Mouse (Mus musculus) gastrocnemius, adult 2 months (tissue): ENCODE measurements around the gene Ltb4r1. TPM values are rescaled to one million over a fixed set of nuclear protein-coding genes. Genes with fewer than 3 reads are reported as not detected.
"Not testable (repeated sequence)": the region's sequence is repeated elsewhere in the genome, so short reads cannot be mapped to it uniquely, and the experiment has no call there.

ENCODE experiments used
- DNase-seq: peaks from one replicate; pipeline ENCODE4 v3.0.0; 2022
- H3K27ac ChIP-seq: fragments of 200-600 bp; 2 replicates; pipeline ENCODE4 v1.8.1; 2022; ENCODE audit warnings: mild to moderate bottlenecking
- H3K4me3 ChIP-seq: fragments of 200-600 bp; 2 replicates; pipeline ENCODE4 v1.8.1; 2022; ENCODE audit warnings: mild to moderate bottlenecking, moderate library complexity
- CTCF ChIP-seq: fragments of 200-600 bp; IDR thresholded peaks from 2 replicates; pipeline ENCODE4 v1.8.1; 2022; ENCODE audit warnings: antibody characterized with exemption, mild to moderate bottlenecking, moderate library complexity
- intact Hi-C: fragments of 180-260 bp; cut with DNase I; formaldehyde crosslinking; loops from one replicate; pipeline ENCODE4 v1.15.1; 2025
- total RNA-seq, 2 experiments: library from RNA; stranded (reverse); gene quantifications; 2 replicates each; pipeline ENCODE4 v1.2.3; 2021

Gene Ltb4r1
- total RNA-seq, 2 experiments from 2014 or later: 0.18 TPM; not detected in 1

DNA sequence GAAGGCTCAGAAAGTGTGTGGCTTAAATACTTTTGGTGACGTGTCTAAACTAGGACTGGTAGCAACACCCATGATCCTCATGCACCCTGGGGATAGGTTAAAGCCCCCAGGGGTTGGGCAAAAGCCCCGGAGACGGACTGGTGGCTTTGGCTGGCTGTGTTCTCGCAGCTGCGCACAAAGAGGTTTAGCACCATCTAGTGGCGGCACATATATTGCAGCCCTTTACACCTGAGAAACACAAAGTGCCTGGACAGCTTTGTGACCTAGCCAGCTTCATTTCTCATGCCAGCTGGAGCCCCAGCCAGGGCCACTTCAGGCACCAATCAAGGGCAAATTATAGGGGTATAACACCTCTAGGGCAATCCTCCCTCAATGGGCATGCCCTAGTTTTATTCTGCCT lies 5.6 kb upstream of the Ltb4r1 start:
- peak; percentile 86 for DNase-seq
- TF ChIP-seq CTCF: peak; percentile 83
- H3K27ac ChIP-seq: peak overlapping the region; percentile 35
- peak overlapping the region; percentile 70 for H3K4me3 ChIP-seq
- intact Hi-C loops: not testable (repeated sequence)

DNA sequence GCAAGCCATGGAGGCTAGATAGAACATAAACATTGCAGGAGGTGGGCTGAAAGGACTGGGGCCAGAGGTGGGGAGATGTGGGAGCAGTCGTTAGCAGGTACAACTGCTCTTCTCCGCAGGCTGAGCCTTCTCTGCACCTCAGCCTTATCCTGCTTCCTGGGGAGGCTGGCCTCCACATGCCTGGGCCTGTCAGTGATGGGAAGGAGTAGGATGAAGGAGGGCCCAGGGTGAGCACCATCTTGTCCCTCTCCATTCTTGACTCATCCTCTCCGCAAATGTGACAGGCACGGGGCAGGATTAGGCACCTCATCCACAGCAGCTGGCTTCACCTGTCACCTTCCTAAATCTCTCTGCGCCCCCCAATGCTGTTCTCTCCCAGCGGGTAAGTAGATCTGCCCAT lies 4.6 kb upstream of the Ltb4r1 start, which contains the start of gene Ltb4r2:
TSS of gene Ltb4r2 (plus strand) at position 266 of the 400 bp plus-strand sequence.
- no peak for DNase-seq
- H3K27ac ChIP-seq: peak within 1 kb of the TSS; percentile 79
- no peak for TF ChIP-seq CTCF
- peak within 1 kb of the TSS; percentile 82 for H3K4me3 ChIP-seq
- intact Hi-C loops: no loop called here

DNA sequence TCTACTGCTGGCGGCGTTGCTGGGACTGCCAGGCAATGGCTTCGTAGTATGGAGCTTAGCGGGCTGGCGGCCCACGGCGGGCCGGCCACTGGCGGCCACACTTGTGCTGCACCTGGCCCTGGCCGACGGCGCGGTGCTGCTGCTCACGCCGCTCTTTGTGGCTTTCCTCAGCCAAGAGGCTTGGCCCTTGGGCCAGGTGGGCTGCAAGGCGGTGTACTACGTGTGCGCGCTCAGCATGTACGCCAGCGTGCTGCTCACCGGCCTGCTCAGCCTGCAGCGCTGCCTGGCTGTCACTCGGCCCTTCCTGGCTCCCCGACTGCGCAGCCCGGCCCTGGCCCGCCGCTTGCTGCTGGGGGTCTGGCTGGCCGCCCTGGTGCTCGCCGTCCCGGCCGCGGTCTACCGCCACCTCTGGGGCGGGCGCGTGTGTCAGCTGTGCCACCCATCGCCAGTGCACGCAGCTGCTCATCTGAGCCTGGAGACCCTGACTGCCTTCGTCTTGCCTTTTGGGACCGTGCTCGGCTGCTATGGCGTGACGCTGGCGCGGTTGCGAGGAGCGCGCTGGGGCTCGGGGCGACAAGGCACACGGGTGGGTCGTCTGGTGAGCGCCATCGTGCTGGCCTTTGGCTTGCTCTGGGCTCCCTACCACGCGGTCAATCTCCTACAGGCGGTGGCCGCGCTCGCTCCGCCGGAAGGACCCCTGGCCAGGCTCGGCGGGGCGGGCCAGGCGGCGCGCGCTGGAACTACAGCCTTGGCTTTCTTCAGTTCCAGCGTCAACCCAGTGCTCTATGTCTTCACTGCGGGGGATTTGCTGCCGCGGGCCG lies 3.6 kb upstream of the Ltb4r1 start:
- peak; percentile 43 for TF ChIP-seq CTCF
- DNase-seq: peak; percentile 74
- H3K27ac ChIP-seq: peak overlapping the region; percentile 79
- H3K4me3 ChIP-seq: peak overlapping the region; percentile 82
- intact Hi-C loops: no loop called here

DNA sequence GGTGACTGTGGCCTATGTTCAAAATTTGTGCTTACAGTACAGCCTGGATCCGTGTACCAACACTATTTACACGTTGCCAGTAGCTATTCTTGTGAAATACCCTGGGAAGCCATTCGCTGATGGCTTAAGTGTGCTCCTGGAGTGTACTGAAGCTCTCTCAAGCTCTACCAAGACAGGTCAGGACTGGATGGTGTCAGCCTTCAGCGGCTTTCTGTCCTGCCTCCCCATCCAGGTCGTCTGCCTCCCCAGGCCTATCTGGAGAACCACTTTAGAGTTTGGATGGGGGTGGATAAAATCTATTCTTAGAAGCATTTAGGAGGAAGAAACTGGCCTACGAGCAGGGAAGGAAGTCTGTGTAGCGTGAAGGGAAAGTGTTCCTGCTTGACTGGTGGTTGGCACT lies 2.6 kb upstream of the Ltb4r1 start:
- intact Hi-C loops: no loop called here
- Histone ChIP-seq H3K27ac (peak overlapping the region; percentile 79), H3K4me3 (peak overlapping the region; percentile 82)
- TF ChIP-seq CTCF: no peak
- DNase-seq: no peak

DNA sequence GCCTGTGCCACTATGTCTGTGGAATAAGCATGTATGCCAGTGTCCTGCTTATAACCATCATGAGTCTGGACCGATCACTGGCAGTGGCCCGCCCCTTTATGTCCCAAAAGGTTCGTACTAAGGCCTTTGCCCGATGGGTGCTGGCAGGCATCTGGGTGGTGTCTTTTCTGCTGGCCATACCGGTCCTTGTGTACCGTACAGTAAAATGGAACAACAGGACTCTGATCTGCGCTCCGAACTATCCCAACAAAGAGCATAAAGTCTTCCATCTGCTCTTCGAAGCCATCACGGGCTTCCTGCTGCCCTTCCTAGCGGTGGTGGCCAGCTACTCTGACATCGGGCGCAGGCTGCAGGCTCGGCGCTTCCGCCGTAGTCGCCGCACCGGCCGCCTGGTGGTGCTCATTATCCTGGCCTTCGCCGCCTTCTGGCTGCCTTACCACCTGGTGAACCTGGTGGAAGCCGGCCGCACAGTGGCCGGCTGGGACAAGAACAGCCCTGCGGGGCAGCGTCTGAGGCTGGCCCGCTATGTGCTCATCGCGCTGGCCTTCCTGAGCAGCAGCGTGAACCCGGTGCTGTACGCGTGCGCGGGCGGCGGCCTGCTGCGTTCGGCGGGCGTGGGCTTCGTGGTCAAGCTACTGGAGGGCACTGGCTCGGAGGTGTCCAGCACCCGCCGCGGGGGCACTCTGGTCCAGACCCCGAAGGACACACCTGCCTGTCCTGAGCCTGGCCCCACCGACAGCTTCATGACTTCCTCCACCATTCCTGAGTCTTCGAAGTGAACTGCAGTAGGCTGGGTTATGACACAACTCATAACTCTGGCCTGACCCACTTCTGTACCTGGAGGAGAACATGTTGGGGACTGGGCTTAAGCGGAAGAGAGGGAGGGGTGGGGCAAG lies 2.0 kb downstream of the Ltb4r1 start:
- DNase-seq: peak; percentile 77
- TF ChIP-seq CTCF: peak; percentile 67
- Histone ChIP-seq H3K4me3 (peak overlapping the region; percentile 70), H3K27ac (peak overlapping the region; percentile 43; the same call in 1 of the 2 replicates)
- intact Hi-C loops: no loop called here

DNA sequence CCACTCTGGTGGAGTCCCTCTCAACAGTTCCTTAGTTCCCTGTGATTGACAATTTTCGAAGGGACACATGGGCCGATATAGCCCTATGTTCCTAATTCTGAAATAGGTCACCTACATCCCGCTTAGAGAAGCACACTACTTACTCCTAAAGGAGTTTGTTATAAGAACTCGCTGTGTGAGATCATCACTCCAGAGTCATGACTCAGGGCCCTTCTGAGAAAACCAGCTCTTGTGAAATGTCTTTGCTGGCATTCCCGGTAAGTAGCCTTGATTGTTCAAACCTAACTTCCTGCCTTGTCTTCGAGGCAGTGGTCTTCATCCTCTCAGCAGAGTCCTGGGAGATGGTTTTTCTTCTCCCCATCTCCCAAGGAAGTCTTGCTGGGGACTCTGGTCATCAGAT lies 2.8 kb downstream of the Ltb4r1 start:
- Histone ChIP-seq H3K4me3 (no peak overlapping the region), H3K27ac (no peak overlapping the region)
- no peak for DNase-seq
- TF ChIP-seq CTCF: no peak
- intact Hi-C loops: no loop called here

DNA sequence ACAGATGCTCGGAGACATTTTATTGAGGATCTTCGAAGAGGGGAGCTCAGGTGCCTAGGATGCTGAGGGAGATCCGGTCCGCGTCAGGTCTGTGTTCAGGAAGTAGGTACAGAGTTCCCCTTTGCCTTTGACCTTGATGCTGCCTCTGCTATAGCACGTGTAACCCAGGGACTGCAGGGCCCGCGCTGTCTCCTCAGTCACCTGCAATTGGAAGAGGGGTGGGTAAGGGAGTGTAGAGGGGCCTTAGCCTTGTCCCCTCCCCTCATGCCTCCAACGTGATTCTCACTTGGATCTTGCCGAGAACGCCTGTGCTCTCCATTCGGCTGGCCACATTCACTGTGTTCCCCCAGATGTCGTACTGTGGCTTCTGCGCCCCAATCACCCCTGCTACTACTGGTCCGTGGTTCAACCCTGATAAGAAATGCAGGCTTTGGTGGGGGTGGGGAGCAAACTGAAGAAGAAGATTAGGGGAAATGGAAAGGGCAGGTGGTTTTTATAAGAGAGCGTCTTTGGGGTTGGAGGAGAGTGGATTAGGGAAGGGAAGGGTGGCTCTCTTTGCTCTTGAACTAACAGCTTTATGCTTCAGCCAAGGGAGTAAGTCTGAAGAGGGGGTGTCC lies 3.4 kb downstream of the Ltb4r1 start:
- no peak for DNase-seq
- H3K27ac ChIP-seq: no peak overlapping the region
- intact Hi-C loops: no loop called here
- no peak overlapping the region for H3K4me3 ChIP-seq
- TF ChIP-seq CTCF: no peak

DNA sequence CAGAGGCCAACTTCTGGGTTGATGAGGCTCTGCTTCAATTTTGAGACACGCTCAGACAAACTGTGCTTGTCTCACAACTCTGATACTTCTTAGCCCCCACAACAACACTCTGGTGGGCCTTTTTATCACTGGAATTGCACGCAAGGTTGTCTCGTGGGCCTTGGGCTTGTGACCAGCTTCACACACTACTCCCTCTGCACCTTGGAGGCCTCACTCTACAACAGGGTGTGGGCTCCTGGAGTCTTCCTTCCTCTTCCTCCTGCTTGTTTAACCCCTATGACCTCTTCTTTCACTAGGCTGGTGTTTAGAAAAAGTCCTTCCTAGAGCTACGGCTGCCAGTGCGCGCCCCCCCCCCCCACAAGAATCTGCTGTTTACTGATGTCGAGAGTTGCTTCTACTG lies 10.9 kb downstream of the Ltb4r1 start:
- Histone ChIP-seq H3K27ac (no peak overlapping the region), H3K4me3 (no peak overlapping the region)
- intact Hi-C loops: no loop called here
- TF ChIP-seq CTCF: no peak
- DNase-seq: peak; percentile 5

DNA sequence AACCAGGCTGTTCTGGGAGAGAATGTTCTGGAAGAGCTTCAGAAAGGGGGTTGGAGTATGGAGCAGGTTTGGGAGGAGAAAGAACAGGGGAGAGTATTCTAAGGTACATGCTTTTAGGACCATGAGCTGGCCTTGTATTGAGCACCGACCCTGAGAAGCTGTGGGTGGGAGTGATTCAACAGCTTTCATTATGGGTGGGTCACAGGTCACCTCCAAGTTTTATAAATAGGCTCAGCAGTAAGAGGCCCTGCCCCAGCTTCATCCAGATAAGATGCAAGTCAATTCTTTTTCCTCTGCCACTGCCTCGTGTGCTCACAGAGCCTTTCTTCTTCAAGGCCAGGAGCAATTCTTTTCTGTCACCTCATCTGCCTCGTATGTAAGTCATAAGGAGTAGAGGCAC lies 11.4 kb downstream of the Ltb4r1 start:
- DNase-seq: peak; percentile 1
- intact Hi-C loops: no loop called here
- H3K27ac ChIP-seq: no peak overlapping the region
- no peak for TF ChIP-seq CTCF
- H3K4me3 ChIP-seq: no peak overlapping the region

DNA sequence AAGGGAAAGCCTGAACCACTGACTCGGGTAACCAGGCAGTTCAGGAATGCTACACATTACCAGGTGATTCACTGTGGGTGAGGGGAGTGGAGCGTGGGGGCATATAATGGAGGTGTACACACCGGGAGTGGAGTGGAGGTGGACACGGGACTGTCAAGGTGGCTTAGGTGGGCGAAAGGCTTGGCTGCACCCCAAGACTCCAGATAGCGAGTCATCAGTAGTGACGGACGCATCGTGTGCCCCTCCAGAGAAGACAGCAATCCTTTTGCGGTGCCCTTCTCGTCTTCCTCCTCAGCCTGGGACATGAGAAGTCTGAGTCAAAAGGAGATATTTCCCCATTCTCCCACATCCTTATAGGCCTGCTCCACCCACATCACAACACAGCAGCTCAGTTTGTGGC lies 12.0 kb downstream of the Ltb4r1 start:
- H3K4me3 ChIP-seq: no peak overlapping the region
- TF ChIP-seq CTCF: no peak
- H3K27ac ChIP-seq: no peak overlapping the region
- peak; percentile 10 for DNase-seq
- intact Hi-C loops: no loop called here

DNA sequence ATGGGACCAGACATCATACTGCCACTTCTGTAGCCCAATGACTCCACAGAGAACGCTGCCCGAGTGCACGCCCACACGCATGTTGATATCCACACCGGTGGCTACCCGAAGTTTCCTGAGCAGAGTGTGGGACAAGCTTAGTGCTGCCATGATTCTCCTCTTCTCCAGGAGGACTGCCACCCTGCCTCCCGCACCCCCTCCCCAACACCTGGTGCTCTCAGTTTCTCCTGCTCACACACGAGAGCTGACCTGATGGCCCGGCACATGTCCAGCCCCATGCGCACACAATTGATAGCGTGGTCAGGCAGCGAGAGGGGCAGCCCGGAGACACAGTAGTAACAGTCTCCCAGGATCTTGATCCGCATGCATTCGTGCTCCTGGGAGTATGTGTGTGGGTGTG lies 12.9 kb downstream of the Ltb4r1 start:
- Histone ChIP-seq H3K27ac (no peak overlapping the region), H3K4me3 (no peak overlapping the region)
- TF ChIP-seq CTCF: no peak
- peak; percentile 16 for DNase-seq
- intact Hi-C loops: no loop called here

DNA sequence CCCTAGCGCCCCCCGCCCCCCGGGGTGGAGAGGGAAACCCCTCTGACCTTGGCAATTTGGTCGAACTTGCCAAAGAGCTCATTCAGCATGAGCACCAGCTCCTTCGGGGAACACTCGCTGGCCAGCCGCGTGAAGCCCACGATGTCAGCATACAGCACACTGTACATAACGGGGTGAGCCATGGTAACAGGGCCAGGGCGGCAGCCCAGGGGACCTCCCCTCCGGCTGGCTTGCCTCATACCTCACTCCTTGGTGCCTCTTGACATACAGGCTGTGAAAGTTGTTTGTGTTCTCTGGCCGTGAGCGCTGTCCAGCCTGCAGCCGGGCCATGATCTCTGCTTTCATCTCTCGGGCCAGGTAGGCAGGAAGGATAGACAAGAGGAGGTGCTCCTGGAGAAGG lies 13.9 kb downstream of the Ltb4r1 start:
- H3K4me3 ChIP-seq: no peak overlapping the region
- TF ChIP-seq CTCF: no peak
- intact Hi-C loops: loop anchor here (2.0 kb wide), 1 partner anchor 85 kb away; no protein-coding TSS in a partner anchor
- no peak overlapping the region for H3K27ac ChIP-seq
- DNase-seq: peak; percentile 15

DNA sequence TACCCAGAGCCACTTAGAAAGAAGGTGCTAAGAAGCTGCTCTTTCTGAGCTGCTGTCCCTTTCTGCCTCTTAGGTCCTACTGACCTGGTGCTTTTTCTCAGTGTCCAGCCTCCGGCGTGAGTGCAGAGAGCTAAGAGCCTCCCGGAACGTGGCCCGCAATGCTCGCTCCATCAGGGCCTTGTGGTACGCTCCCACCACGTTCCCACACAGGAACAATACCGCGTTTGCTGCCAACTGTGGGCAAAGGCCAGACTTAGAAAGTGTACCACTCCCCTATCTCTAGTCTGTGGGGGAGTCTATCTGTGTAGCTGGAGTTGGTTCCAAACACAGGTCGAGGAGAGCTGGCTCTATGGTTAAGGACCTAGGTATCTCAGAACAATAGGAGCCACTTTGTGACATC lies 15.0 kb downstream of the Ltb4r1 start:
- Histone ChIP-seq H3K27ac (no peak overlapping the region), H3K4me3 (no peak overlapping the region)
- DNase-seq: peak; percentile 17
- intact Hi-C loops: loop anchor here (2.0 kb wide), 1 partner anchor 84 kb away; no protein-coding TSS in a partner anchor
- TF ChIP-seq CTCF: no peak
